20 mouse cellular contexts compared by ENCODE assay signal in genomic region chr8:118437152-118437551, GRCm38 (mm10).
A peak's percentile ranks its signal among the peaks of the same experiment; 100 is the strongest.
DNase-seq lines count a peak whose midpoint lies in the region; ATAC-seq and TF ChIP-seq lines count a peak whose summit lies in the region.
"Had no signal": no experiment of that assay in that cellular context is flagged by ENCODE, and none has a peak within 500 bp of the region (broad histone marks: within the 10 kb centered on the region; RNA-seq: fewer than 3 reads in every experiment).

No protein-coding gene starts in this region.

- TF ChIP-seq CTCF in brain, embryonic 14.5 days (IDR thresholded peaks at IDR 0.05; ENCODE audit: borderline replicate concordance, extremely low read depth, insufficient read depth, insufficient read length), result no peak

- H3K27ac ChIP-seq in forebrain, embryonic 15.5 days (replicated peaks), result peak overlapping the region; percentile 77
- H3K27ac ChIP-seq in forebrain, embryonic 10.5 days, result no peak overlapping the region
- H3K27ac ChIP-seq in midbrain, embryonic 16.5 days (ENCODE audit: low read length), result peak overlapping the region; percentile 54; the same call in 1 of the 2 replicates
- H3K27ac ChIP-seq: kidney, embryonic 15.5 days; liver, embryonic 14.5 days; lung, embryonic 15.5 days; midbrain, embryonic 12.5 days had no signal

- peaks cover 21% of the 10 kb centered on the region for H3K4me1 ChIP-seq in forebrain, embryonic 15.5 days
- peaks cover 3% of the 10 kb centered on the region for H3K4me1 ChIP-seq in forebrain, embryonic 10.5 days
- peaks cover 13% of the 10 kb centered on the region for H3K4me1 ChIP-seq in midbrain, embryonic 16.5 days (ENCODE audit: control insufficient read depth, insufficient read depth, low read length)
- H3K4me1 ChIP-seq: kidney, embryonic 15.5 days; lung, embryonic 15.5 days had no signal

- DNase-seq in forebrain, embryonic 10.5 days (ENCODE audit: extremely low spot score, low spot score), result no peak
- peak; percentile 21 for DNase-seq in left cerebral cortex, adult 11 months (ENCODE audit: low spot score)
- DNase-seq in left cerebral cortex, adult 9 months (ENCODE audit: low spot score in 2 of 2), result no peak
- peak; percentile 78 for DNase-seq in brain, embryonic 14.5 days (ENCODE audit: low read depth)
- DNase-seq in adipocyte (ENCODE audit: low spot score), result no peak
- DNase-seq: adrenal gland, postnatal 14 days; cerebellum, adult 18-20 months; gastrocnemius, postnatal 10 days; lung, postnatal 4 days; thymus, postnatal 25 days had no signal

- no peaks in the 10 kb centered on the region for H3K27me3 ChIP-seq in forebrain, embryonic 15.5 days
- no peaks in the 10 kb centered on the region for H3K27me3 ChIP-seq in forebrain, embryonic 10.5 days (ENCODE audit: poor library complexity, severe bottlenecking)
- no peaks in the 10 kb centered on the region for H3K27me3 ChIP-seq in midbrain, embryonic 16.5 days (ENCODE audit: control insufficient read depth, insufficient read depth, low read depth, low read length)
- H3K27me3 ChIP-seq: heart, embryonic 15.5 days; kidney, embryonic 15.5 days; lung, embryonic 15.5 days; midbrain, embryonic 12.5 days had no signal

- 15% methylated on average over 10 of the region's 10 CpGs for WGBS in forebrain, embryonic 15.5 days
- WGBS in forebrain, embryonic 10.5 days, result 83% methylated on average over 10 of the region's 10 CpGs
- 47% methylated on average over 10 of the region's 10 CpGs for WGBS in midbrain, embryonic 16.5 days

- H3K9me3 ChIP-seq in forebrain, embryonic 15.5 days, result no peaks in the 10 kb centered on the region
- no peaks in the 10 kb centered on the region for H3K9me3 ChIP-seq in forebrain, embryonic 10.5 days
- H3K9me3 ChIP-seq in midbrain, embryonic 16.5 days (replicated peaks; ENCODE audit: control insufficient read depth, low read length, poor library complexity, severe bottlenecking), result no peaks in the 10 kb centered on the region
- H3K9me3 ChIP-seq: heart, embryonic 15.5 days; kidney, embryonic 15.5 days; lung, embryonic 15.5 days; midbrain, embryonic 12.5 days had no signal

- H3K36me3 ChIP-seq in forebrain, embryonic 15.5 days, result no peaks in the 10 kb centered on the region
- no peaks in the 10 kb centered on the region for H3K36me3 ChIP-seq in forebrain, embryonic 10.5 days (replicated peaks)
- H3K36me3 ChIP-seq in midbrain, embryonic 16.5 days (ENCODE audit: control insufficient read depth, insufficient read depth, low read length), result no peaks in the 10 kb centered on the region
- H3K36me3 ChIP-seq: G1E; heart, embryonic 15.5 days; kidney, embryonic 15.5 days; lung, embryonic 15.5 days; midbrain, embryonic 12.5 days had no signal

- H3K9ac ChIP-seq in forebrain, embryonic 15.5 days (replicated peaks), result peak overlapping the region; percentile 2; the same call in 1 of the 2 replicates
- no peak overlapping the region for H3K9ac ChIP-seq in midbrain, embryonic 16.5 days (ENCODE audit: low read depth, low read length)
- H3K9ac ChIP-seq: heart, embryonic 15.5 days; kidney, embryonic 15.5 days; liver, embryonic 14.5 days; lung, embryonic 15.5 days; midbrain, embryonic 12.5 days had no signal

- peak; percentile 42; the same call in 1 of the 2 replicates for ATAC-seq in forebrain, embryonic 15.5 days (replicated peaks)
- no peak for ATAC-seq in midbrain, embryonic 16.5 days
- ATAC-seq: activated CD4-positive, CD25-positive, alpha-beta regulatory T cell, adult 4 months; intestine, embryonic 16.5 days had no signal

- TF ChIP-seq POLR2A in brain, embryonic 14.5 days (IDR thresholded peaks at IDR 0.05; ENCODE audit: borderline replicate concordance, extremely low read depth, insufficient read depth, insufficient read length, poor library complexity, severe bottlenecking), result no peak

- peak overlapping the region; percentile 28 for H3K4me2 ChIP-seq in forebrain, embryonic 15.5 days (replicated peaks)
- no peak overlapping the region for H3K4me2 ChIP-seq in midbrain, embryonic 16.5 days (ENCODE audit: low read length)
- H3K4me2 ChIP-seq: kidney, embryonic 15.5 days; lung, embryonic 15.5 days; midbrain, embryonic 12.5 days had no signal

- no peak overlapping the region for H3K4me3 ChIP-seq in forebrain, embryonic 15.5 days
- H3K4me3 ChIP-seq in forebrain, embryonic 10.5 days, result no peak overlapping the region
- H3K4me3 ChIP-seq in midbrain, embryonic 16.5 days (ENCODE audit: low read depth, low read length), result no peak overlapping the region
- H3K4me3 ChIP-seq: heart, embryonic 15.5 days; kidney, embryonic 15.5 days; lung, embryonic 15.5 days; midbrain, embryonic 12.5 days had no signal

Comparison
In these comparisons a context has a peak if more than half of its experiments do, and no peak if none do; other contexts are left out.
1. DNase-seq: peak in left cerebral cortex, adult 11 months (single experiment) and brain, embryonic 14.5 days (single experiment); none in forebrain, embryonic 10.5 days (single experiment), left cerebral cortex, adult 9 months (0 of 2) and adipocyte (single experiment).